Mouse (Mus musculus): ENCODE measurements around the gene Nlgn3.

GRCm38 (mm10) chrX:101369001-101369400, 70.0 kb downstream of the Nlgn3 start:
- TF ChIP-seq CTCF (IDR thresholded peaks at IDR 0.05) (no peak), EP300 (IDR thresholded peaks at IDR 0.05) (no peak)
